Mouse (Mus musculus) heart, embryonic 10.5 days (tissue): ENCODE data around the gene Luzp1. TPM values are rescaled to one million over a fixed set of nuclear protein-coding genes. Genes with fewer than 3 reads are reported as not detected.
A peak's percentile ranks its signal among the peaks of the same experiment; 100 is the strongest.

Source experiments
- DNase-seq: peaks from one replicate; pipeline ENCODE4 v3.0.0-alpha.2; 2017; ENCODE audit warnings: low spot score
- H3K27ac ChIP-seq: fragments of 300-500 bp; sonication (generic); 2 replicates; pipeline ENCODE4 v1.5.1; 2016; ENCODE audit warnings: mild to moderate bottlenecking
- H3K27me3 ChIP-seq: fragments of 300-500 bp; sonication (generic); 2 replicates; pipeline ENCODE4 v1.6.1; 2016; ENCODE audit warnings: mild to moderate bottlenecking; ENCODE audit not compliant: poor library complexity, insufficient read depth, severe bottlenecking
- H3K36me3 ChIP-seq: fragments of 300-500 bp; sonication (generic); 2 replicates; pipeline ENCODE4 v1.6.1; 2016; ENCODE audit warnings: mild to moderate bottlenecking, moderate library complexity
- H3K4me1 ChIP-seq: fragments of 300-500 bp; sonication (generic); 2 replicates; pipeline ENCODE4 v1.6.1; 2016; ENCODE audit warnings: mild to moderate bottlenecking
- H3K4me3 ChIP-seq: fragments of 300-500 bp; sonication (generic); 2 replicates; pipeline ENCODE4 v1.5.1; 2016; ENCODE audit warnings: mild to moderate bottlenecking, moderate library complexity
- H3K9me3 ChIP-seq: fragments of 300-500 bp; sonication (generic); 2 replicates; pipeline ENCODE4 v1.6.1; 2016; ENCODE audit warnings: mild to moderate bottlenecking, moderate library complexity
- WGBS: fragments of 180-500 bp; shearing (Covaris S2); methylation state at CpG from one replicate; pipeline ENCODE4 v1.1.7; 2016; 5-methylcytosine and 5-hydroxymethylcytosine counted together
- polyA plus RNA-seq: library from polyadenylated mRNA; unstranded; fragments of >200 nt; fragmentation: Nextera tagmentation; extraction: Ambion mirVana; gene quantifications from 2 replicates; pipeline ENCODE4 v1.2.1, GENCODE M21; 2016

Luzp1 gene
- polyA plus RNA-seq, 1 experiment from 2014 or later: 126 TPM

GRCm38 (mm10) chr4:136569998-136570397 lies 100.4 kb downstream of the Luzp1 start:
- Histone ChIP-seq H3K9me3 (no peaks in the 10 kb centered on the region), H3K4me3 (no peak overlapping the region), H3K4me1 (peaks cover 6% of the 10 kb centered on the region; the same call in 1 of the 2 replicates), H3K36me3 (peaks cover 77% of the 10 kb centered on the region), H3K27me3 (no peaks in the 10 kb centered on the region), H3K27ac (no peak overlapping the region)
- no peak for DNase-seq

GRCm38 (mm10) chr4:136581885-136582284 lies 112.3 kb downstream of the Luzp1 start:
- 80% methylated on average over 3 of the region's 3 CpGs for WGBS
- Histone ChIP-seq H3K36me3 (0 out of 2 replicates have a peak, but pooled peaks cover 8% of the 10 kb centered on the region), H3K4me1 (peaks cover 7% of the 10 kb centered on the region), H3K9me3 (no peaks in the 10 kb centered on the region), H3K27me3 (no peaks in the 10 kb centered on the region), H3K4me3 (no peak overlapping the region), H3K27ac (no peak overlapping the region)
- DNase-seq: no peak

DNA sequence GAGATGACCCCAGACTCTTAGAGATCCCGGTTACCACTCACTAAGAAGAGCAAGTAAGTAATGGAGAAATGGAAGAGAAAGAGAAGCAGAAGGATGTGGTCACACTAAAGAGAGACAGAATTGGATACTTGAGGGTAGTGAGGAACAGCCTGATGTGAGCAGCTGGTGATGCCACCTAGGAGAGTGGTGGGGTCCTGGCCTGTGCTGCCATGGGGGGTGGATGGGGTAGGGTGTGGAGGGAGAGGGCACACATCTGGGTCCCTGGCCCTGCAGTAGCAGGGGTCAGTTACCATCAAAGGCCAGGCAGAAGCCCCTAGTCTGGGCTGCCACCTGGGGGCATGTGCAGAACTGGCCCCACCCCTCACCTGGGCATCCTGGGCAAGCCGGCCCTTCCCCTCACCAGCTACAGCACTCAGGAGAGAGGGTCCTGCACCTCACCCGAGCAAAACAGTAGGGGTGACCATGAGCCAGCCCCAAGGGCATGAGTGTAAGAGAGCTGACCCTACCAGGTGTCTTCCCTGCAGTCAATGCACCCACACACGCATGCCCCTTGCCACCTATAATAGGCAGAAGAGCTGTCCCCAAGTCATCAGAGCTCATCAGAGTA lies 117.8 kb downstream of the Luzp1 start:
- H3K36me3 ChIP-seq: peaks cover 30% of the 10 kb centered on the region
- no peaks in the 10 kb centered on the region for H3K9me3 ChIP-seq
- no peak for DNase-seq
- 87% methylated on average over 4 of the region's 4 CpGs for WGBS
- H3K4me1 ChIP-seq: peaks cover 17% of the 10 kb centered on the region
- H3K27me3 ChIP-seq: no peaks in the 10 kb centered on the region
- H3K27ac ChIP-seq: peak overlapping the region; percentile 44; the same call in 1 of the 2 replicates
- H3K4me3 ChIP-seq: no peak overlapping the region

GRCm38 (mm10) chr4:136588003-136588402 lies 118.4 kb downstream of the Luzp1 start:
- Histone ChIP-seq H3K27ac (no peak overlapping the region), H3K9me3 (no peaks in the 10 kb centered on the region), H3K36me3 (peaks cover 34% of the 10 kb centered on the region), H3K4me3 (no peak overlapping the region), H3K4me1 (peaks cover 17% of the 10 kb centered on the region), H3K27me3 (no peaks in the 10 kb centered on the region)
- WGBS: 56% methylated on average over 4 of the region's 4 CpGs
- no peak for DNase-seq

GRCm38 (mm10) chr4:136592111-136592510 lies 122.5 kb downstream of the Luzp1 start:
- Histone ChIP-seq H3K9me3 (no peaks in the 10 kb centered on the region), H3K4me3 (no peak overlapping the region), H3K27ac (no peak overlapping the region), H3K27me3 (no peaks in the 10 kb centered on the region), H3K4me1 (peaks cover 21% of the 10 kb centered on the region), H3K36me3 (peaks cover 26% of the 10 kb centered on the region)
- DNase-seq: no peak
- WGBS: 65% methylated on average over 4 of the region's 4 CpGs

- no peak for DNase-seq
- no peaks in the 10 kb centered on the region for H3K9me3 ChIP-seq
- H3K4me1 ChIP-seq: peaks cover 15% of the 10 kb centered on the region
- H3K27me3 ChIP-seq: no peaks in the 10 kb centered on the region
- no peak overlapping the region for H3K4me3 ChIP-seq
- peaks cover 23% of the 10 kb centered on the region for H3K36me3 ChIP-seq
- no peak overlapping the region for H3K27ac ChIP-seq
- WGBS: 86% methylated on average over 2 of the region's 2 CpGs
Observed at GRCm38 (mm10) chr4:136594006-136594405, 124.4 kb downstream of the Luzp1 start.

DNA sequence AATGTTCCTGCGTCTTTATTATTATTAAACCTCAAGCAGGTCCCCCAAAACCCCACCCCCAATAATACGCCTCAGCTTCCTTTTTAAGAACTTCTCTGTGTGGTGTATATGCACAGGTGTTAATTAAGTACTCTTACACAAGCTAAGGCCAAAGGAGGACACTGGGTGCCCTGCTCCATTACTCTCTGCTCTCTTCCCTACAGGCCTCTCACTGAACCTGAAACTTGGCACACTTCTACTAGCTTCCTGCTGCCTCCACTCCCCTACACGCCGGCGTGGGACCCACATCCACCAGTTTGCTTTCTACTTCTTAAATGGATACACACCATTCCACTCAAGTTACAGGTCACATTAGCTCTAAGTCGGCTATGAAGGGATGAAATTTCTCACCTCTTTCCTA lies 125.7 kb downstream of the Luzp1 start:
- Histone ChIP-seq H3K36me3 (peaks cover 17% of the 10 kb centered on the region), H3K27ac (no peak overlapping the region), H3K4me1 (peaks cover 15% of the 10 kb centered on the region), H3K27me3 (no peaks in the 10 kb centered on the region), H3K4me3 (no peak overlapping the region), H3K9me3 (no peaks in the 10 kb centered on the region)
- 85% methylated on average over 6 of the region's 6 CpGs for WGBS
- DNase-seq: no peak

GRCm38 (mm10) chr4:136598268-136598876 lies 128.8 kb downstream of the Luzp1 start:
- H3K4me3 ChIP-seq: no peak overlapping the region
- H3K4me1 ChIP-seq: peaks cover 23% of the 10 kb centered on the region
- H3K27ac ChIP-seq: no peak overlapping the region
- peaks cover 4% of the 10 kb centered on the region; the same call in 1 of the 2 replicates for H3K36me3 ChIP-seq
- H3K9me3 ChIP-seq: no peaks in the 10 kb centered on the region
- no peak for DNase-seq
- no peaks in the 10 kb centered on the region for H3K27me3 ChIP-seq
- WGBS: 86% methylated on average over 7 of the region's 7 CpGs

DNA sequence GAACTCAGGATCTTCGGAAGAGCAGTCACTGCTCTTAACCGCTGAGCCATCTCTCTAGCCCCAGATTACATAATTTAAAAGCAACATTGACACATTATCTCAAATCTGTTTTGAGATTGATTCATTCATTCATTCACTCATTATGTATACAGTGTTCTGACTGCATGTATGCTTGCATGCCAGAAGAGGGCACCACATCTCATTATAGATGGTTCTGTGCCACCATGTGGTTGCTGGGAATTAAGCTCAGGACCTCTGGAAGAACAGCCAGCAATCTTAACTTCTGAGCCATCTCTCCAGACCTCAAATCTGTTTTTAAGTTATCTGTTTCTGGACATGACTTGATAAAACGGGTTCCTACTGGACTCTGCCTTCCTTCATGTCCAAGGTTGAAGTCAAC lies 130.3 kb downstream of the Luzp1 start:
- Histone ChIP-seq H3K4me3 (no peak overlapping the region), H3K27ac (no peak overlapping the region), H3K9me3 (no peaks in the 10 kb centered on the region), H3K36me3 (peaks cover 4% of the 10 kb centered on the region; the same call in 1 of the 2 replicates), H3K4me1 (peaks cover 15% of the 10 kb centered on the region), H3K27me3 (no peaks in the 10 kb centered on the region)
- WGBS: 94% methylated on average over 3 of the region's 3 CpGs
- DNase-seq: no peak

GRCm38 (mm10) chr4:136600536-136600935 lies 131.0 kb downstream of the Luzp1 start:
- Histone ChIP-seq H3K36me3 (peaks cover 4% of the 10 kb centered on the region; the same call in 1 of the 2 replicates), H3K4me1 (peaks cover 15% of the 10 kb centered on the region), H3K27me3 (no peaks in the 10 kb centered on the region), H3K9me3 (no peaks in the 10 kb centered on the region), H3K4me3 (peak overlapping the region; percentile 100), H3K27ac (no peak overlapping the region)
- DNase-seq: no peak
- WGBS: 74% methylated on average over 2 of the region's 2 CpGs

GRCm38 (mm10) chr4:136601476-136601875 lies 131.9 kb downstream of the Luzp1 start:
- DNase-seq: no peak
- Histone ChIP-seq H3K27ac (peak overlapping the region; percentile 99), H3K4me3 (peak overlapping the region; percentile 100), H3K9me3 (no peaks in the 10 kb centered on the region), H3K4me1 (peaks cover 15% of the 10 kb centered on the region), H3K27me3 (no peaks in the 10 kb centered on the region), H3K36me3 (peaks cover 4% of the 10 kb centered on the region; the same call in 1 of the 2 replicates)
- WGBS: 3% methylated on average over 13 of the region's 13 CpGs

DNA sequence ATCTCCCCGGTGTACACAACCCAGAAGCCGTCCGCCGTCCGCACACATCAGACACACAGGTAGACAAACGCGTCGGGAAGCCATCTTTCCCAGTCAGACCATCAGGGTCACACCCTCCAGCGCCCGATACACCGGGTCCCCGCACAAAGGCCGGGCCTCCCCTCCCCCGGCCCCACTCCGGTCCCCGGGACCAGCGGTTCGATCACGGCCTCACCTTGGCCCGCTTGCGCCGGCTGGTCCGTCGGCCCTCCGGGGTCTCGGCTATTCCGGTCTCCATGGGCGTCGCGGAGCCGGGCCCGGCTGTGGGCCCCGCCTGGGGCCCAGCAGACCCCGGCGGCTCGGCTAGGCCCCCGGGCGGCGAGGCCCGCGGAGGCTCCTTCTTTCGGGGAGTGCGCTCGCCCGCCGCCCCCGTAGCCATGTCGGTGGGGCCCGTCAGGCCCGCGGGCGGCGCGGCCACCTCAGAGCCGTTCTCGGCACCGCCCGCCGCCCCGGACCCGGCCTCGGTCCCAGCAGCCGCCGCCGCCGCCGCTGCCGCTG lies 132.5 kb downstream of the Luzp1 start:
- Histone ChIP-seq H3K27ac (peak overlapping the region; percentile 99), H3K4me3 (peak overlapping the region; percentile 100), H3K9me3 (no peaks in the 10 kb centered on the region), H3K36me3 (peaks cover 4% of the 10 kb centered on the region; the same call in 1 of the 2 replicates), H3K4me1 (peaks cover 15% of the 10 kb centered on the region), H3K27me3 (no peaks in the 10 kb centered on the region)
- WGBS: under 1% methylated on average over 68 of the region's 68 CpGs
- DNase-seq: peak; percentile 83

DNA sequence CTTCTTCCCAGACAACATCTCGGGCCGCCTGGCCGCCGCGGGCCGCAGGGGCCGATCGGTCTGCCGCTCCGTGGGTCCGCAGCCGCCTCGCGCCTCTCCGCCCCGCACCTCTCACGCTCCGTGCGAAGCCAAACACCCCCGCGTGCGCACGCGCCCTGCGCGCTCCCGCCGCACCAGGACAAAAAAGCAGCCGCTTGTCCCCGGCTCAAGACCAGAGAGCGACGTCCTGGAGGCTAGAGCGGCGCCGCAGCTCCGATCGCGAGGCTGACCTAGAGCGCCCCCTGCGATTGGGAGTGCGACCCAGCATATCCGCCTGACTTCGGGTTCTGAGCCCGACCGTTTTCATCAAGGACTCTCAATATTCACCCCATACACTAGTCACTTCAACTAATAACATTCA lies 133.0 kb downstream of the Luzp1 start, which contains the start of gene Kdm1a:
Kdm1a (minus strand) TSS at position 156 of the 400 bp plus-strand sequence.
- Histone ChIP-seq H3K36me3 (peaks cover 4% of the 10 kb centered on the region; the same call in 1 of the 2 replicates), H3K4me3 (peak within 1 kb of the TSS; percentile 100), H3K27me3 (no peaks in the 10 kb centered on the region), H3K27ac (peak within 1 kb of the TSS; percentile 99), H3K9me3 (no peaks in the 10 kb centered on the region), H3K4me1 (peaks cover 13% of the 10 kb centered on the region)
- WGBS: under 1% methylated on average over 45 of the region's 45 CpGs
- DNase-seq: peak; percentile 94
